Mouse (Mus musculus): Measurements from ENCODE around the gene Slc35b3. TPM values are rescaled to one million over a fixed set of nuclear protein-coding genes. Genes with fewer than 3 reads are reported as not detected.

Slc35b3 gene
- polyA plus RNA-seq, 1 experiment from 2014 or later = 40.8 TPM

DNA sequence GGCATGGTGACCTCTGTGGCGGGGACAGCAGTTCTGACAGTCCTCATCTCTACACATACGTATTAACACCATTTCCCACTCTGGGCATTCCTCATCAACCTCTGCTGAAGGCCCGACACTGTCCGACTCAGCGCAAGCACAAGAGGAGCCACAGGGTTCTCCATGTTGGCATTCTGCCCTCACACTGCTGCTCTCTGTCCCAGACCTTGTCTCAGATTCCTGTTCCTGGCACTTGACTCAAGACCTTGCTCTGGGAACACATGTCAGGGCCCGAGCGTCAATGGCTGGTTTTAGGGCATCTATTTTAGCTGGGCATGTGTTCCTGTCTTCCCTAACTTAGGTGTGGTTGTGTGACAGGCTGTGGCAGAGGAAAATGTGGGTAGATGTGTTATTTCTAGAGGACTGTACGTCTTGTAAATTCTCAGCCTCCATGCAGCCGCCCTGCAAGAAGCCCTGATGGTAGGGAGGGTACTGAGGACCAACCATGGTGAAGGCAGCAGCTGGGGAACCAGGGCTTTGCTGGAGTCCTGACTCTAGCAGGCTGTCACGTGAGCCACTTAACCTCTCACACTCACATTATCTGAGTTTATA, 24.7 kb downstream of the Slc35b3 start:
- no peak overlapping the region for H3K9ac ChIP-seq
- no peak overlapping the region for H3K27ac ChIP-seq
- H3K36me3 ChIP-seq = peaks cover 59% of the 10 kb centered on the region
- no peaks in the 10 kb centered on the region for H3K9me3 ChIP-seq
- WGBS = 93% methylated on average over 10 of the region's 10 CpGs
- H3K27me3 ChIP-seq = no peaks in the 10 kb centered on the region
- H3K4me3 ChIP-seq = no peak overlapping the region
- no peaks in the 10 kb centered on the region for H3K4me1 ChIP-seq
- H3K4me2 ChIP-seq = no peak overlapping the region
- no peak for ATAC-seq (ENCODE audit: insufficient number of reproducible peaks, low FRiP score, low TSS enrichment, low read depth)

DNA sequence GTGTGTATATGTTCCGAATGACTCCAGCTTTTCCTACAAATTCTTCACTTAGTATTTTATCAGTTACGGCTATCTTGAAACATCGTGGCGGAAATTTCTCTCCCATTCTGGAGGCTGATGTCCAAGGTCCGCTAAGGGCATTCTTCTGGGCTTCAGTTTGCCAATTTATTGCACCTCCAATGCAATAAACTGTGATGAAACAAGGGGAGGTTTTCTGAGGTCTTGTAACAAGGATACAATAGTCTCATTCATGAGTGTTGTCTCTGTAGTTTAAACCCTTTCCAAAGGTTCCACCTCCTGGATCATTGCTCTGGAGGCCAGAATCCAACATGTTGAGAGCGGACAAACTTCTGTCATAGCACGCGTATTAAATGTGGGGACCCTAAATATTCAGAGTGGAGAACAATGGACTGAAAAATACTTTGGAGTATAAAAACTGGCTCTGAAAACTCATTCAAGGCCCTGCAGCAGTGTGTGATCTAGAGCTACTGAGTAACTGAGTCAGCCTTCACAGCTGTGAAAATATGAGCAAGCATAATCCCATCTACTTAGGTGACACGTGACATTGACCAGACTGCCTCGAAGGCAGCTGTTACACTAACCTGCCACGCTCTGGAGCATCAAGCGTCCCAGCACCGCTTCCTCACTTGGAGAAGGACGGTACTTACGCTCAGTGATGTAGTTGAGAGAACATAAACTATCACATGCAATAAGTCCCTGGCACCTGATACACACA, 30.7 kb downstream of the Slc35b3 start:
- no peak for ATAC-seq (ENCODE audit: insufficient number of reproducible peaks, low FRiP score, low TSS enrichment, low read depth)

DNA sequence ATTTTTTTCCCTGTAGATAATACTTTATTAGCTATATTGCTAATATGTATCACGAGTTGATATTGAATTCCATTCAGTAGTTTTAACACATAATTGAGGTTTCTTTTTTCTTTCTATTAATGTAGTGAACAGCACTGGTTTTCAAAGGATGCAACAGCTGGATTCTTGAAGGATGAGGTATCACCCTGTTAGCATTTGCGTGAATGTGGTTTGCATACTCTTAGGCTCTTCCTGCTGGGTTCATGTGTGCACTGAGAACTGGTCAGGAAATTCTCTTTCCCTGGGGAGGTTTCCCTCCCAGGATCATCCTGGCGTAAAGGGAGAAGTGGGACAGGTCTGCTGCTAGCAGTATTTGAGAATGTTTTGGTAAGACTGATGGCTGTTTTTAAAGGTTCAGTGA, 38.0 kb downstream of the Slc35b3 start:
- H3K4me1 ChIP-seq = no peaks in the 10 kb centered on the region
- H3K27ac ChIP-seq = no peak overlapping the region
- 52% methylated on average over 3 of the region's 3 CpGs for WGBS
- H3K36me3 ChIP-seq = no peaks in the 10 kb centered on the region
- no peak overlapping the region for H3K4me3 ChIP-seq
- H3K9me3 ChIP-seq = no peaks in the 10 kb centered on the region
- H3K4me2 ChIP-seq = no peak overlapping the region
- ATAC-seq (ENCODE audit: insufficient number of reproducible peaks, low FRiP score, low TSS enrichment, low read depth) = no peak
- no peak overlapping the region for H3K9ac ChIP-seq
- no peaks in the 10 kb centered on the region for H3K27me3 ChIP-seq

More for the DNA sequence above, 30.7 kb downstream of the Slc35b3 start:
- H3K9ac ChIP-seq = no peak overlapping the region
- WGBS = 90% methylated on average over 15 of the region's 15 CpGs
- no peaks in the 10 kb centered on the region for H3K4me1 ChIP-seq
- peaks cover 27% of the 10 kb centered on the region for H3K36me3 ChIP-seq
- no peak overlapping the region for H3K27ac ChIP-seq
- H3K27me3 ChIP-seq = no peaks in the 10 kb centered on the region
- no peaks in the 10 kb centered on the region for H3K9me3 ChIP-seq
- H3K4me3 ChIP-seq = no peak overlapping the region
- H3K4me2 ChIP-seq = no peak overlapping the region

DNA sequence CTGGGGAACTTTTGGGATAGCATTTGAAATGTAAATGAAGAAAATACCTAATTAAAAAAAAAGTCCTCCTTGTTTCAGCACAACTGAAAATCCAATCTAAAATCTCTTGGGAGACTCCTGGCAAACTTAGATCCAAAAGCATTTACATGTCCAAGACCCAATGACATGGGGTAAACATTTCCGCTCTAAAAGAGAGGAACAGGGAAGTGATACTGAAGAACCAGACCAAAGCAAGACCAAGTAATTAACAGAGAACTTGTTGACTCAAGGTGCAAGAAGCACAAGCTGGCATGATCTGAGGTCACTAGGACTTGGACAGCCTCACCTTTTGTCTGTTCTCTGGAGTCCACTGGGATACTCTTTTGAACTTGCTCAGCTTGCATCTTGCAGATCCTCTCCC, 39.4 kb downstream of the Slc35b3 start:
- no peak for ATAC-seq (ENCODE audit: insufficient number of reproducible peaks, low FRiP score, low TSS enrichment, low read depth)
- Histone ChIP-seq H3K36me3 (no peaks in the 10 kb centered on the region), H3K4me1 (no peaks in the 10 kb centered on the region), H3K27ac (no peak overlapping the region), H3K9me3 (no peaks in the 10 kb centered on the region), H3K4me2 (no peak overlapping the region), H3K4me3 (no peak overlapping the region), H3K27me3 (no peaks in the 10 kb centered on the region), H3K9ac (no peak overlapping the region)
- WGBS = 85% methylated on average over 1 of the region's 1 CpGs

DNA sequence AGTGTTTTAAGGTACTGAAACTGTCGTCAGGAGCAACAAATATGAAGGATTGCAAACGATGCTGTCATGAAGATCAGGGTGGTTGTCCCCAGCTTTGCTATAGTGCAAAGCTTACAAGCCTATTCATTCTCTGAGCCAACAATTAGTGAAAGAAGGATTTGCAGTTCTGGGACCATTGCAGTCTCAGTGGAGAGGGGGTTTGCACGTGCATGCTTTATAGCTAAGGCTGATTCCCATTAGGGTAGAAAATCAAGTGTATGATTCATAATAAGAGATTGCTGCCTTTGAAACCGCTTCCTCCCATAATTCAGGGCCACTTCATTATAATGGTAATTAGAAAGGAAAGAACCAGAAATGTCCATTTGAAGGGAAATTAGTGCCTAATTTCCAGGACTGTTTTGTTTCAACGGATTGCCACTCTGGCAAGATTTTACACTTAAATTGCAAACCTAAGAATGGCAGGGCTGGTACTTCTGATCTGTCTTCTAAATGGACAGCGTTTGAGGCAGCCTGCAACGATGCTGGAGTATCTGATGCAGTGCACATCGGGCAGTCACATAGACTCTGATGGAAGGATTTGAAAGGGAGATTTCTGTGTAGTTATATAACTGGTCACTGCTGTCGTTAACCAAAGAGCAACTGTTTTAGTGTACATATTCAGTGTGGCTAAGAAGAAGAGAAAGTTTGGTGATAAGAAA, 42.3 kb downstream of the Slc35b3 start:
- Histone ChIP-seq H3K27me3 (no peaks in the 10 kb centered on the region), H3K4me1 (no peaks in the 10 kb centered on the region), H3K36me3 (no peaks in the 10 kb centered on the region), H3K27ac (no peak overlapping the region), H3K4me2 (no peak overlapping the region), H3K9ac (no peak overlapping the region), H3K4me3 (no peak overlapping the region), H3K9me3 (no peaks in the 10 kb centered on the region)
- 49% methylated on average over 9 of the region's 9 CpGs for WGBS
- no peak for ATAC-seq (ENCODE audit: insufficient number of reproducible peaks, low FRiP score, low TSS enrichment, low read depth)

DNA sequence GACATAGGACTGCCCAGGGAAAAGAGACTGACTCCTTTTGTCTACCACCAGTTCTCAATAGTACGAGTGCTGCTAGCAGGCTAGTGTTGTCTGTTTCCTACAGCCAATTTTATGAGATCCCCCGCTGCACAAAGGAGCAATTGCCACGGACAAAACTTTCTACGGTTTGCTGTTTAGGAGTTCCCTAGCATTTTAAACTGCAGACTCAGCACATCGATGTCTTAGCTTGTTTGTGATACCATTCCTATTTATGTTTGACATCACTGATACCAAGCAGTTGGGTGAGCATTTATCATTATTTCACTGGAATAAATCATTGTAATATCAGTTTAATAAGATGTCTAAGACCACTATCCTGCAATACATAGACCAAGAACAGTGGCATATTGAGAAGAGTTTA, 43.1 kb downstream of the Slc35b3 start:
- WGBS = 40% methylated on average over 5 of the region's 5 CpGs
- ATAC-seq (ENCODE audit: insufficient number of reproducible peaks, low FRiP score, low TSS enrichment, low read depth) = no peak
- H3K4me1 ChIP-seq = no peaks in the 10 kb centered on the region
- H3K4me2 ChIP-seq = no peak overlapping the region
- no peak overlapping the region for H3K9ac ChIP-seq
- no peak overlapping the region for H3K27ac ChIP-seq
- no peaks in the 10 kb centered on the region for H3K9me3 ChIP-seq
- H3K36me3 ChIP-seq = no peaks in the 10 kb centered on the region
- no peak overlapping the region for H3K4me3 ChIP-seq
- H3K27me3 ChIP-seq = no peaks in the 10 kb centered on the region

DNA sequence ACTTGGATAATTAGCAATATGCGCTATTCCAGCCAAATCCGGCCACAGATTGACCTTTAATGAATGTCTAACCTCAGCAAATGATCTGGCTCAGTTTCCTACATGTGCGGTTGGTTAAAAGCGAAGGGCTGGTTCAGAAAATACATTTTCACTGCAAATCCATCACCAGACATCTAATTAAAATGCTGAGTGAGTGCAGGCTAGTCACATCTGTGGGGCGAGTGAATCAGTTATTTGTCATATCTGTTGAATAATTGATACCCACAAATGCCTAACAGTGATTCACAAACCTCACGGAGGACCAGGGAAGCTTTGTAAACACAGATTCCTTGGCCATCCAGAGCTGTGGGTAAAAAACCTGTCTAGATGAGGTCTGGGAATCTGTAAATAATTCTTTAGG, 45.9 kb downstream of the Slc35b3 start:
- ATAC-seq (ENCODE audit: insufficient number of reproducible peaks, low FRiP score, low TSS enrichment, low read depth) = no peak
- H3K4me3 ChIP-seq = no peak overlapping the region
- no peak overlapping the region for H3K27ac ChIP-seq
- H3K36me3 ChIP-seq = no peaks in the 10 kb centered on the region
- WGBS = 65% methylated on average over 6 of the region's 6 CpGs
- no peak overlapping the region for H3K9ac ChIP-seq
- H3K4me1 ChIP-seq = no peaks in the 10 kb centered on the region
- no peak overlapping the region for H3K4me2 ChIP-seq
- no peaks in the 10 kb centered on the region for H3K9me3 ChIP-seq
- no peaks in the 10 kb centered on the region for H3K27me3 ChIP-seq

DNA sequence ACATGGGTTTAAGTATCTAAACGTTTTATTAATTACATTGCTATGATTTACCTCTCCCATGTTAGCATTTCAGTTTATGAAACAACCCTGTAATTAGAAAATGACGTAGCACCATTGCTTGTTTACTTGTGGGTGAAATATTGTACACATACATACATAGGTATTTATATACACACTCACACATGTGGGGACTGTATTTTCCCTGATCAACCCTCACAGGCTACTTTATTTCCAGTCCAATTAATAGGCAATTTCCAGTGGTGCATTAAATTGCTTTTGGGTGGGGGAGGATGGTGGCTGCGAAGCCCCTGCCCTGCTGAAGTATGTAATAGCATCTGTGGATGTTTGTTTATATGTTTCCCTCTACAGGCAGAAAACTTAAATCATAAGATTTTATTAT, 68.3 kb downstream of the Slc35b3 start:
- Histone ChIP-seq H3K36me3 (no peaks in the 10 kb centered on the region), H3K4me3 (no peak overlapping the region), H3K4me1 (no peaks in the 10 kb centered on the region), H3K27me3 (no peaks in the 10 kb centered on the region), H3K9me3 (no peaks in the 10 kb centered on the region), H3K9ac (no peak overlapping the region), H3K27ac (no peak overlapping the region), H3K4me2 (no peak overlapping the region)
- 35% methylated on average over 3 of the region's 3 CpGs for WGBS
- ATAC-seq (ENCODE audit: insufficient number of reproducible peaks, low FRiP score, low TSS enrichment, low read depth) = no peak
